Mouse (Mus musculus): Measurements from ENCODE around the gene Ap4b1. TPM values are rescaled to one million over a fixed set of nuclear protein-coding genes. Genes with fewer than 3 reads are reported as not detected.

Gene Ap4b1
- polyA plus RNA-seq, 1 experiment: 14.7 TPM

DNA sequence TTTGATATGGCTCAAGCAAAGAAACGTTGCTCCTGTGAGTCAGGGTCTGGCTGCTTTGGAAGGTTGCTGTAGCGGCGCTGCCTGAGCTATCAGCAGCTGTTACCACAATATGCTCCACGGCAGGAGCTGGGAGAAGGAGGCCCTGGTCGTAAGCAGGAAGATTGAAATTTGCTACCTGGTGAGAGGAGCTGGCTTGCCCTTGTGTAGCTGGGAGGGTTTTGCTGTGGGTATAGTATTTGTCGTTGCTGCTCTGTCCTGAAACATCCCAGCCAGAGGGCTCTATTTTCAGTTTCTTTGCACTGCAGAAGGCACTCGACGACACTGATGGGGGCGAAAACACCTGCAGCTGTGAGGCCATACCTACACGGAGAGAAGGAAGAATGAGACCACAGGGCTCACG, 31.4 kb upstream of the Ap4b1 start:
- peaks cover 6% of the 10 kb centered on the region for H3K36me3 ChIP-seq (ENCODE audit: control insufficient read depth, insufficient read depth, low read length)
- peaks cover 43% of the 10 kb centered on the region for H3K4me1 ChIP-seq (ENCODE audit: control insufficient read depth, insufficient read depth, insufficient read length)
- H3K27ac ChIP-seq (ENCODE audit: insufficient read depth, low read length): peak overlapping the region; percentile 29; the same call in 1 of the 2 replicates
- 37% methylated on average over 11 of the region's 11 CpGs for WGBS
- H3K4me3 ChIP-seq (ENCODE audit: extremely low read depth, insufficient read depth, insufficient read length): no peak overlapping the region
- TF ChIP-seq POLR2A (IDR thresholded peaks at IDR 0.05; ENCODE audit: low read depth, low read length) (no peak), CTCF (IDR thresholded peaks at IDR 0.05; ENCODE audit: extremely low read depth, insufficient read depth, insufficient read length, insufficient replicate concordance) (no peak)
- no peaks in the 10 kb centered on the region for H3K27me3 ChIP-seq (ENCODE audit: control insufficient read depth, insufficient read depth, low read length)
- DNase-seq (ENCODE audit: low read depth in 1 of 2, low spot score in 2 of 2): no peak

DNA sequence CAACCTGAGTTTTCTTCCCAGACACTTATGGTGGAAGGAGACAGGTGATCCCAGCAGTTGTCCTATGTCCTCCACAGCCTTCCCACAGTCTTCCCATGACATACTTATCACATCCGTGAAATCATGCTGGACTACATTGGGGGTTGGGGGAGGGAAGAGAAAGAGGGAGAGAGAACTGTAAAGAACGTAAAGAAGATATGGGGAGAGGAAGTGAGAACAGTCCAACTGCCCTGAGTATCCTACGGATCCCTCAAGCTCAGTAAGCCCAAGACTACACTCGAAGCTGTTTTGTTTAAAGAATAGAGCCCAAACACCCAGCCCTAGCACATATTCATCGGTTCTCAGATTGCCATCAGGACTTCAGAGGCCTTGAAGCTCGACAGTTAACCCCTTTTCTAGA, 30.7 kb upstream of the Ap4b1 start:
- H3K4me1 ChIP-seq (ENCODE audit: control insufficient read depth, insufficient read depth, insufficient read length): peaks cover 41% of the 10 kb centered on the region

DNA sequence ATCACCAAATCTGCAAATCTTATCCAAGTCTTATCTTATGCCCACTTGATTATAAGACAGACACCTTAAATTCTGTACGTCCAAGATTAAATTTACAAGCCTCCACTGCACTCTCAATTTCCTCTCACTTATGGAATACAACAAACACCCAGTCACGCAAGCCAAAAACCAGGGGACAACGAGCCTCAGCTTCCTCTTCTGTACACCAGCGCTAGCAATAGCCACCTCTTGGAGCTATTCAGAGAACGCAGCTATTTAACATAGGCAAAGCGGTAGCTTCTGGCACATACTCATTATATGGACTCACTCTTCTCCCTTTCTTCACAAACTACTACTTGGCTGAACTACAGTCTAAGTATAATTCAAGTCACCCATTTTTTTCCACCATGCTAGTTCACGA, 30.1 kb upstream of the Ap4b1 start:
- 23% methylated on average over 7 of the region's 7 CpGs for WGBS
- peaks cover 6% of the 10 kb centered on the region for H3K36me3 ChIP-seq (ENCODE audit: control insufficient read depth, insufficient read depth, low read length)

More for the DNA sequence above, 30.7 kb upstream of the Ap4b1 start:
- Histone ChIP-seq H3K4me3 (ENCODE audit: extremely low read depth, insufficient read depth, insufficient read length) (no peak overlapping the region), H3K27me3 (ENCODE audit: control insufficient read depth, insufficient read depth, low read length) (no peaks in the 10 kb centered on the region), H3K36me3 (ENCODE audit: control insufficient read depth, insufficient read depth, low read length) (peaks cover 6% of the 10 kb centered on the region), H3K27ac (ENCODE audit: insufficient read depth, low read length) (peak overlapping the region; percentile 10; the same call in 1 of the 2 replicates)
- TF ChIP-seq CTCF (IDR thresholded peaks at IDR 0.05; ENCODE audit: extremely low read depth, insufficient read depth, insufficient read length, insufficient replicate concordance): no peak
- no peak for TF ChIP-seq POLR2A (IDR thresholded peaks at IDR 0.05; ENCODE audit: low read depth, low read length)
- DNase-seq (ENCODE audit: low read depth in 1 of 2, low spot score in 2 of 2): no peak
- 30% methylated on average over 6 of the region's 6 CpGs for WGBS

DNA sequence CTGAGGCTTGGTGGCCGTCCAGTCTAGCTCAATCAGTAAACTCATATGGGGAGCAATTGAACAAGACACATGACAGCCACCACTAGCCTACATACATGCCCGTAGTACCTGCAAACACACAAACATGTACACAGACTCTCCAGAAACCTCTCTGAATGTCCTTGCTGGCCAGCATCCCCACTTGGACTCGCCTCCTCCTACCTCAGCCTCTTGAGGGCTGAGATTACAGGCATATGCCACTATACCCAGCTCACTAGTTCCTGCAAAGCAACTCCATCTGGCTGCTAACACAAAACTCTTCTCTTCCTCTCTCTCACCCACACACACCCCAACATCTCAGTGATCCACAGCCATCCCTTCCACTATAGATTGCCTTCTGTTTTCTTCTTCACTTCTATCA, 29.0 kb upstream of the Ap4b1 start:
- TF ChIP-seq CTCF (IDR thresholded peaks at IDR 0.05; ENCODE audit: extremely low read depth, insufficient read depth, insufficient read length, insufficient replicate concordance): no peak
- no peak for TF ChIP-seq POLR2A (IDR thresholded peaks at IDR 0.05; ENCODE audit: low read depth, low read length)
- peaks cover 6% of the 10 kb centered on the region for H3K36me3 ChIP-seq (ENCODE audit: control insufficient read depth, insufficient read depth, low read length)
- H3K4me3 ChIP-seq (ENCODE audit: extremely low read depth, insufficient read depth, insufficient read length): no peak overlapping the region
- no peaks in the 10 kb centered on the region for H3K27me3 ChIP-seq (ENCODE audit: control insufficient read depth, insufficient read depth, low read length)
- DNase-seq (ENCODE audit: low read depth in 1 of 2, low spot score in 2 of 2): no peak
- peak overlapping the region; percentile 60 for H3K27ac ChIP-seq (ENCODE audit: insufficient read depth, low read length)
- 83% methylated on average over 3 of the region's 3 CpGs for WGBS
- peaks cover 45% of the 10 kb centered on the region for H3K4me1 ChIP-seq (ENCODE audit: control insufficient read depth, insufficient read depth, insufficient read length)

More for the DNA sequence above, 30.1 kb upstream of the Ap4b1 start:
- DNase-seq (ENCODE audit: low read depth in 1 of 2, low spot score in 2 of 2): no peak
- Histone ChIP-seq H3K4me1 (ENCODE audit: control insufficient read depth, insufficient read depth, insufficient read length) (peaks cover 42% of the 10 kb centered on the region), H3K4me3 (ENCODE audit: extremely low read depth, insufficient read depth, insufficient read length) (no peak overlapping the region), H3K27me3 (ENCODE audit: control insufficient read depth, insufficient read depth, low read length) (no peaks in the 10 kb centered on the region), H3K27ac (ENCODE audit: insufficient read depth, low read length) (no peak overlapping the region; the same call in 1 of the 2 replicates)
- no peak for TF ChIP-seq POLR2A (IDR thresholded peaks at IDR 0.05; ENCODE audit: low read depth, low read length)
- no peak for TF ChIP-seq CTCF (IDR thresholded peaks at IDR 0.05; ENCODE audit: extremely low read depth, insufficient read depth, insufficient read length, insufficient replicate concordance)

DNA sequence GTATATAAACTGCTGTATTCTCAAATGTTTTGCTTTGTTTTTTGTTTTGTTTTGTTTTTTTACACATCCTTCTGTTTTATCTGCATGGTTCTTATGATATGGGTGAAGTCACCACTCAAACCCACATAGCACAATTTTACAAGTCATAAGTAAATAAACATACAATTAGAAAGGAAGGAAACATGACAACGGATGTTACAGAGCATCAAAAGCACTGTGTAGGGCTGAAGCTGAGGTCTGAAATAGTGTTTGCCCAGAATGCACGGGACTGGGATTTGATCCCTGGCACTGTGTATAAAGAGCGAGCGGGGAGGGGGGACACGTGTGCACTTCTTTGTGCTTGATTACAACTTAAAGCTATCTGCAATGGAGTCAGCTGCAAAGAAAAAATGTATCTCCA, 28.5 kb upstream of the Ap4b1 start:
- 57% methylated on average over 5 of the region's 5 CpGs for WGBS
- Histone ChIP-seq H3K27ac (ENCODE audit: insufficient read depth, low read length) (peak overlapping the region; percentile 67; the same call in 1 of the 2 replicates), H3K36me3 (ENCODE audit: control insufficient read depth, insufficient read depth, low read length) (peaks cover 4% of the 10 kb centered on the region), H3K27me3 (ENCODE audit: control insufficient read depth, insufficient read depth, low read length) (no peaks in the 10 kb centered on the region), H3K4me3 (ENCODE audit: extremely low read depth, insufficient read depth, insufficient read length) (no peak overlapping the region), H3K4me1 (ENCODE audit: control insufficient read depth, insufficient read depth, insufficient read length) (peaks cover 46% of the 10 kb centered on the region)
- TF ChIP-seq CTCF (IDR thresholded peaks at IDR 0.05; ENCODE audit: extremely low read depth, insufficient read depth, insufficient read length, insufficient replicate concordance) (no peak), POLR2A (IDR thresholded peaks at IDR 0.05; ENCODE audit: low read depth, low read length) (no peak)
- DNase-seq (ENCODE audit: low read depth in 1 of 2, low spot score in 2 of 2): no peak

DNA sequence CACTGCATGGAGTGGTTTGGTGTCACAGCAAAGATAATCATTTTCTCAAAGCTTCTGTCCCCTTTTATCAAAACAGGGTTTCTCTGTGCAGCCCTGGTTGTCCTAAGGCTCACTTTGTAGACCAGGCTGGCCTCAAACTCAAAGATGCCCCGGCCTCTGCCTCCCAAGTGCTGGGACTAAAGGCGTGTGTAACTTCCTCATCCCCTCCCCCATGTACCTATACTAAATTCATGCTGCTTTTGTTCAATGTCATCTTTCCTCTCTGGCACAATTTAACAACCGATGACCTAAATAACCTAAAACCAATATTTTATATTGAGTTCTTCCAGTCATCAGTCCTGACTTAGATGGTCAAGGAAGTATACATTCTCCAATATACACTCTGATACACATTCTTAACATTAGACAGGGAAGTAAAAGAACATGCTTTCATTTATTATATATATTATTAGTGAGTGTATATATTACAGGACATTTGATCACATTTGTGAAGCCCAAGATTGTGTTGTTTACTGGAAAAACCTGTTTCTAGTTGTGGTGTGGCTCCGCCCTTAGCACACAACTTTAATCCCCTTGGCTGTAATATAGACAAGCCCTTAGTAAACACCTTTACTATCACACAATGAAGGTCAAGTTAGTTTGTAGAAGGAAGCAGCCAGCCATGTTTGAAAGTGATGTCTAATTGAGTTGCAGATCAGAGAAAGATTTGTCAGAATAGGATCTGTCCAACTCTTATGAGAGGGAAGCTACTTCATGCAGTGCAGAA, 26.3 kb upstream of the Ap4b1 start:
- H3K4me1 ChIP-seq (ENCODE audit: control insufficient read depth, insufficient read depth, insufficient read length): peaks cover 53% of the 10 kb centered on the region
- peak overlapping the region; percentile 61; the same call in 1 of the 2 replicates for H3K27ac ChIP-seq (ENCODE audit: insufficient read depth, low read length)
- no peak for DNase-seq (ENCODE audit: low read depth in 1 of 2, low spot score in 2 of 2)
- TF ChIP-seq POLR2A (IDR thresholded peaks at IDR 0.05; ENCODE audit: low read depth, low read length) (no peak), CTCF (IDR thresholded peaks at IDR 0.05; ENCODE audit: extremely low read depth, insufficient read depth, insufficient read length, insufficient replicate concordance) (no peak)
- no peaks in the 10 kb centered on the region; the same call in 1 of the 2 replicates for H3K36me3 ChIP-seq (ENCODE audit: control insufficient read depth, insufficient read depth, low read length)
- 29% methylated on average over 4 of the region's 4 CpGs for WGBS
- no peak overlapping the region for H3K4me3 ChIP-seq (ENCODE audit: extremely low read depth, insufficient read depth, insufficient read length)
- H3K27me3 ChIP-seq (ENCODE audit: control insufficient read depth, insufficient read depth, low read length): no peaks in the 10 kb centered on the region

DNA sequence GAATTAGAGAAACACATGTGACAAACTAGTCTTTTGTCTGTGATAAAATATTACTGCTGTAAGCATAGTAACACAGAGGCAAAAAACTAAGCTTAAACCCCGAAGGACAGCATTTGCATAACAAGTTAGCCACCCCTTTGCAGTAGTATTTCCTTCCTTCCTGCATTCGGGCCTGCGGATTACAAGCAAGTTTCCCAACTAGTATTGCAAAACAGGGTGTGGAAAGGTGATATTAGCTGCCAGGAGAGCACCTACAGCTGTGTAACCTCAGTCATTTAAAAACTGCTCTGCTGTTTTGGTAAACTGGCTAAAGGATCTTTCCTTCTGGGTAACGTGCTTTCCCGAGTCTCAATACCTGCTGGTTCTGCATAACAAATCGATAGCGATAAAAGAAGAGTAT, 22.1 kb upstream of the Ap4b1 start:
- DNase-seq (ENCODE audit: low read depth in 1 of 2, low spot score in 2 of 2): no peak
- Histone ChIP-seq H3K4me3 (ENCODE audit: extremely low read depth, insufficient read depth, insufficient read length) (no peak overlapping the region; the same call in 1 of the 2 replicates), H3K4me1 (ENCODE audit: control insufficient read depth, insufficient read depth, insufficient read length) (peaks cover 35% of the 10 kb centered on the region), H3K27me3 (ENCODE audit: control insufficient read depth, insufficient read depth, low read length) (no peaks in the 10 kb centered on the region), H3K36me3 (ENCODE audit: control insufficient read depth, insufficient read depth, low read length) (no peaks in the 10 kb centered on the region; the same call in 1 of the 2 replicates), H3K27ac (ENCODE audit: insufficient read depth, low read length) (no peak overlapping the region; the same call in 1 of the 2 replicates)
- 24% methylated on average over 7 of the region's 7 CpGs for WGBS
- TF ChIP-seq CTCF (IDR thresholded peaks at IDR 0.05; ENCODE audit: extremely low read depth, insufficient read depth, insufficient read length, insufficient replicate concordance) (no peak), POLR2A (IDR thresholded peaks at IDR 0.05; ENCODE audit: low read depth, low read length) (no peak)

All from spleen, adult 2 months (tissue).